Mouse (Mus musculus) liver, embryonic 11.5 days (tissue): Measurements from ENCODE around the gene Gm18596. TPM values are rescaled to one million over a fixed set of nuclear protein-coding genes. Genes with fewer than 3 reads are reported as not detected.

Experiments
- polyA plus RNA-seq: library from polyadenylated mRNA; unstranded; fragments of >200 nt; fragmentation: Nextera tagmentation; extraction: Ambion mirVana; gene quantifications from 2 replicates; pipeline ENCODE4 v1.2.1, GENCODE M21; 2014

Gm18596 gene
- polyA plus RNA-seq, 1 experiment from 2014 or later = not detected

Other genes starting within 250 kb of the Gm18596 start
- 42.6 and 47.4 TPM in 2 replicates for gene Fam207a, start 226.9 kb downstream of the Gm18596 start, polyA plus RNA-seq
- gene Itgb2, start 212.4 kb downstream of the Gm18596 start, polyA plus RNA-seq = 18.6 and 19.1 TPM in 2 replicates
- gene Pttg1ip, start 160.9 kb downstream of the Gm18596 start, polyA plus RNA-seq = 94.0 and 99.7 TPM in 2 replicates
- gene Sumo3, start 136.5 kb downstream of the Gm18596 start, polyA plus RNA-seq = 249 and 271 TPM in 2 replicates
- gene Gm49325, start 136.4 kb downstream of the Gm18596 start, polyA plus RNA-seq = 1.8 and 4.5 TPM in 2 replicates
- gene Ube2g2, start 120.4 kb downstream of the Gm18596 start, polyA plus RNA-seq = 62.1 and 67.9 TPM in 2 replicates
- gene Tspear, start 56.1 kb downstream of the Gm18596 start, polyA plus RNA-seq = 0.16 TPM in 1 of 2 replicates, not detected in the other
- gene Gm19402, start 51.9 kb downstream of the Gm18596 start, polyA plus RNA-seq = not detected in 2 replicates
- not detected in 2 replicates for gene Gm9508, start 45.4 kb downstream of the Gm18596 start, polyA plus RNA-seq
- not detected in 2 replicates for gene Gm10272, start 36.0 kb downstream of the Gm18596 start, polyA plus RNA-seq
- gene Gm10024, start 31.2 kb downstream of the Gm18596 start, polyA plus RNA-seq = not detected in 2 replicates
- gene Gm10142, start 26.8 kb downstream of the Gm18596 start, polyA plus RNA-seq = not detected in 2 replicates
- not detected in 2 replicates for gene Krtap12-1, start 22.0 kb downstream of the Gm18596 start, polyA plus RNA-seq
- not detected in 2 replicates for gene Gm10100, start 16.2 kb downstream of the Gm18596 start, polyA plus RNA-seq
- gene Gm9736, start 8.7 kb upstream of the Gm18596 start, polyA plus RNA-seq = not detected in 2 replicates
- gene Gm3233, start 17.0 kb upstream of the Gm18596 start, polyA plus RNA-seq = not detected in 2 replicates
- not detected in 2 replicates for gene Gm3238, start 28.7 kb upstream of the Gm18596 start, polyA plus RNA-seq
- gene Gm7138, start 34.3 kb upstream of the Gm18596 start, polyA plus RNA-seq = not detected in 2 replicates
- not detected in 2 replicates for gene Gm3250, start 39.9 kb upstream of the Gm18596 start, polyA plus RNA-seq
- not detected in 2 replicates for gene Gm7137, start 45.6 kb upstream of the Gm18596 start, polyA plus RNA-seq
- not detected in 2 replicates for gene Gm9639, start 52.4 kb upstream of the Gm18596 start, polyA plus RNA-seq
- not detected in 2 replicates for gene Gm19668, start 56.5 kb upstream of the Gm18596 start, polyA plus RNA-seq
- not detected in 2 replicates for gene Gm9507, start 69.2 kb upstream of the Gm18596 start, polyA plus RNA-seq
- gene Gm2696, start 72.0 kb upstream of the Gm18596 start, polyA plus RNA-seq = not detected in 2 replicates
- not detected in 2 replicates for gene Krtap10-4, start 84.5 kb upstream of the Gm18596 start, polyA plus RNA-seq
- not detected in 2 replicates for gene Krtap10-10, start 93.3 kb upstream of the Gm18596 start, polyA plus RNA-seq
- gene Gm36176, start 104.2 kb upstream of the Gm18596 start, polyA plus RNA-seq = not detected in 2 replicates
- not detected in 2 replicates for gene Gm10318, start 110.2 kb upstream of the Gm18596 start, polyA plus RNA-seq
- gene Gm3285, start 119.3 kb upstream of the Gm18596 start, polyA plus RNA-seq = not detected in 2 replicates
- gene Lrrc3, start 159.9 kb upstream of the Gm18596 start, polyA plus RNA-seq = 8.2 and 10.0 TPM in 2 replicates
- gene Trpm2, start 227.9 kb upstream of the Gm18596 start, polyA plus RNA-seq = 1.2 TPM in 2 replicates
- gene 1810043G02Rik, start 235.9 kb upstream of the Gm18596 start, polyA plus RNA-seq = 12.1 and 12.8 TPM in 2 replicates